Mouse (Mus musculus): ENCODE measurements around the gene Gm13288. TPM values are rescaled to one million over a fixed set of nuclear protein-coding genes. Genes with fewer than 3 reads are reported as not detected.
"Not testable (repeated sequence)": the region's sequence is repeated elsewhere in the genome, so short reads cannot be mapped to it uniquely, and the experiment has no call there.

The Gm13288 gene
- polyA plus RNA-seq, 1 experiment from 2014 or later: 0.08 TPM

DNA sequence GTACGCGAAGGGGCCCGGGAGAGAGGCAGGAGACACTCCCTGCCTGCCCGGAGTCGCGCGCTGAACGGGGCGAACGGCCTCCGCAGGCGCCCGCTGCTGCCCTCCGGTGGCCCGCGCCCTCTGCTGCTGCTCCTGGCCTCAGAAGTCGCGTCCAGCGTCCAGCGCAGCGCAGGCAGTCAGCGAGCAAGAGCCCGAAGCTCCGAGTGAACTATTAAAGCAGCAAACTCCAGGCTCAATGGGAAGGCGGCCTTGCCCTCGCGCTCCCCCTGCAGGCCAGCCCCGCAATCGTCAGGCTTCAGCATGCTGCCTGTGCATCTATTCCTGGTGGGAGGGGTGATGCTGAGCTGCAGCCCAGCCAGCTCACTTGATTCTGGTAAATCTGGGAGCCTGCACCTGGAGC lies 25.8 kb upstream of the Gm13288 start, which contains the start of gene Gm13272:
TSS of gene Gm13272 (plus strand) at position 301 of the 400 bp plus-strand sequence.
- H3K9ac ChIP-seq (replicated peaks); H3K9me3 ChIP-seq; H3K27ac ChIP-seq; ATAC-seq (ENCODE audit: insufficient number of reproducible peaks, insufficient read depth, low FRiP score, low TSS enrichment, low read depth); H3K4me1 ChIP-seq (replicated peaks); H3K36me3 ChIP-seq; H3K4me2 ChIP-seq; H3K4me3 ChIP-seq (replicated peaks); H3K27me3 ChIP-seq: not testable (repeated sequence)
- no CpG with 5 or more reads among the region's 29 CpGs for WGBS

DNA sequence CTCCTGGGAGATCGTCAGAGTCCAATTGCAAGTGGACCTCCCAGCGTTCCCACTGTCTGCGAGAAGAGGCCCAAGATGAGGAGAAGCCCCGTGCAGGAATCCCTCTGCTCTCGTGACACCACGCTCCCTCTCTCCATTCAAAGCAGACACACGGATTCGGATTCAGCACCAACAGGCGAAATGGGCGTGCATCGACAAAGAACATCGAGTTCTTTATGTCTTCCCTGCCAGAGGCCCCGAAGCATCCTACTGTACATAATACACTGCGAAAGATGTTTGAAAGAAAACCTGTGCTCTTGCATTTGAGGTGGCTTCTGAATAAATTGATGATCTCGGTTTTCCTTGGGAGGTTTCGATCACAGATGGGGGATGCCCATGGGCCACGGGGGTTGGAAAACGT lies 25.0 kb upstream of the Gm13288 start:
- H3K27me3 ChIP-seq; H3K9me3 ChIP-seq; H3K4me1 ChIP-seq (replicated peaks); H3K4me2 ChIP-seq; ATAC-seq (ENCODE audit: insufficient number of reproducible peaks, insufficient read depth, low FRiP score, low TSS enrichment, low read depth); H3K36me3 ChIP-seq; H3K27ac ChIP-seq; H3K9ac ChIP-seq (replicated peaks); H3K4me3 ChIP-seq (replicated peaks): not testable (repeated sequence)
- 53% methylated on average over 16 of the region's 18 CpGs for WGBS

DNA sequence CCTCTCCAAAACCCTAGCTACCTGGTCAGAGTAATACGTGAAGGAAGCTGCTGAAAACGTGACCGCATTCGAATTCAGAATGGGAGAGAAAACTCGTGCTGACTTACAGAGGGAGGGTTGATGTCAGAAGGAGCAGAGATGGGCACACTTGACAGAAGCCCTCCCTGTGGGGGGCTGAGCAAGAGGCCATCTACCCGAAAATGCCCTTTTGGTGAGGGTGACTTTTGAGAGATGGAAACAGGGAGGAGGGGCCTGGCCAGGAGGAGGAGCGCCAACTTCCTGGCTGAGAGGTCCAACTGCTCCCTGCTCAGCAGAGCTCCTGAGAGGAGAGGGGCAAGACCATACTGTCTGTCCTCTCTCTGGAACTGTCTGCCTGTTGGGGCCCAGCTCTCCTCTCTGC lies 23.5 kb upstream of the Gm13288 start, which contains the start of gene Ifnz:
TSS of gene Ifnz (plus strand) at position 301 of the 400 bp plus-strand sequence.
- H3K27ac ChIP-seq; ATAC-seq (ENCODE audit: insufficient number of reproducible peaks, insufficient read depth, low FRiP score, low TSS enrichment, low read depth); H3K4me1 ChIP-seq (replicated peaks); H3K9me3 ChIP-seq; H3K36me3 ChIP-seq; H3K27me3 ChIP-seq; H3K9ac ChIP-seq (replicated peaks): not testable (repeated sequence)
- 12% methylated on average over 5 of the region's 7 CpGs for WGBS
- Histone ChIP-seq H3K4me3 (replicated peaks) (peak within 1 kb of the TSS; percentile 25; the same call in 1 of the 2 replicates), H3K4me2 (peak within 1 kb of the TSS; percentile 45)

DNA sequence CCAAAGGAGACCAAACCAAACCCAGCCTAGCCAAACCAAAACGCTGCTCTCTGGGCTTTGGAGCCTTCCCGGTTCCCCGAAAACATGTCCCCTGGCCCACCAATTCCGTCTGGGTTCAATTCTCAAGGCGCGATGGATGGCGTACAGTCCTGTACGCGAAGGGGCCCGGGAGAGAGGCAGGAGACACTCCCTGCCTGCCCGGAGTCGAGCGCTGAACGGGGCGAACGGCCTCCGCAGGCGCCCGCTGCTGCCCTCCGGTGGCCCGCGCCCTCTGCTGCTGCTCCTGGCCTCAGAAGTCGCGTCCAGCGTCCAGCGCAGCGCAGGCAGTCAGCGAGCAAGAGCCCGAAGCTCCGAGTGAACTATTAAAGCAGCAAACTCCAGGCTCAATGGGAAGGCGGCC lies 23.0 kb upstream of the Gm13288 start:
- not testable (repeated sequence) for H3K4me1 ChIP-seq (replicated peaks); ATAC-seq (ENCODE audit: insufficient number of reproducible peaks, insufficient read depth, low FRiP score, low TSS enrichment, low read depth); H3K36me3 ChIP-seq; H3K9me3 ChIP-seq; H3K9ac ChIP-seq (replicated peaks); H3K27ac ChIP-seq; H3K27me3 ChIP-seq
- H3K4me2 ChIP-seq: peak overlapping the region; percentile 45
- H3K4me3 ChIP-seq (replicated peaks): peak overlapping the region; percentile 25; the same call in 1 of the 2 replicates
- 2% methylated on average over 19 of the region's 31 CpGs for WGBS

DNA sequence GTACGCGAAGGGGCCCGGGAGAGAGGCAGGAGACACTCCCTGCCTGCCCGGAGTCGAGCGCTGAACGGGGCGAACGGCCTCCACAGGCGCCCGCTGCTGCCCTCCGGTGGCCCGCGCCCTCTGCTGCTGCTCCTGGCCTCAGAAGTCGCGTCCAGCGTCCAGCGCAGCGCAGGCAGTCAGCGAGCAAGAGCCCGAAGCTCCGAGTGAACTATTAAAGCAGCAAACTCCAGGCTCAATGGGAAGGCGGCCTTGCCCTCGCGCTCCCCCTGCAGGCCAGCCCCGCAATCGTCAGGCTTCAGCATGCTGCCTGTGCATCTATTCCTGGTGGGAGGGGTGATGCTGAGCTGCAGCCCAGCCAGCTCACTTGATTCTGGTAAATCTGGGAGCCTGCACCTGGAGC lies 19.9 kb upstream of the Gm13288 start, which contains the start of gene Gm13276:
TSS of gene Gm13276 (plus strand) at position 301 of the 400 bp plus-strand sequence.
- not testable (repeated sequence) for H3K4me1 ChIP-seq (replicated peaks); H3K27me3 ChIP-seq; H3K4me2 ChIP-seq; H3K9ac ChIP-seq (replicated peaks); H3K36me3 ChIP-seq; ATAC-seq (ENCODE audit: insufficient number of reproducible peaks, insufficient read depth, low FRiP score, low TSS enrichment, low read depth); H3K27ac ChIP-seq; H3K9me3 ChIP-seq; H3K4me3 ChIP-seq (replicated peaks)
- WGBS: no CpG with 5 or more reads among the region's 27 CpGs

DNA sequence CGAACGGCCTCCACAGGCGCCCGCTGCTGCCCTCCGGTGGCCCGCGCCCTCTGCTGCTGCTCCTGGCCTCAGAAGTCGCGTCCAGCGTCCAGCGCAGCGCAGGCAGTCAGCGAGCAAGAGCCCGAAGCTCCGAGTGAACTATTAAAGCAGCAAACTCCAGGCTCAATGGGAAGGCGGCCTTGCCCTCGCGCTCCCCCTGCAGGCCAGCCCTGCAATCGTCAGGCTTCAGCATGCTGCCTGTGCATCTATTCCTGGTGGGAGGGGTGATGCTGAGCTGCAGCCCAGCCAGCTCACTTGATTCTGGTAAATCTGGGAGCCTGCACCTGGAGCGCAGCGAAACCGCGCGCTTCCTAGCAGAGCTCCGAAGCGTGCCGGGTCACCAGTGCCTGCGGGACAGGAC lies 16.9 kb upstream of the Gm13288 start, which contains the start of gene Gm13277:
TSS of gene Gm13277 (plus strand) at position 231 of the 400 bp plus-strand sequence.
- not testable (repeated sequence) for H3K9me3 ChIP-seq; H3K4me2 ChIP-seq; H3K4me3 ChIP-seq (replicated peaks); H3K4me1 ChIP-seq (replicated peaks); H3K27me3 ChIP-seq; H3K27ac ChIP-seq; H3K9ac ChIP-seq (replicated peaks); ATAC-seq (ENCODE audit: insufficient number of reproducible peaks, insufficient read depth, low FRiP score, low TSS enrichment, low read depth); H3K36me3 ChIP-seq
- 0% methylated on average over 4 of the region's 28 CpGs for WGBS

DNA sequence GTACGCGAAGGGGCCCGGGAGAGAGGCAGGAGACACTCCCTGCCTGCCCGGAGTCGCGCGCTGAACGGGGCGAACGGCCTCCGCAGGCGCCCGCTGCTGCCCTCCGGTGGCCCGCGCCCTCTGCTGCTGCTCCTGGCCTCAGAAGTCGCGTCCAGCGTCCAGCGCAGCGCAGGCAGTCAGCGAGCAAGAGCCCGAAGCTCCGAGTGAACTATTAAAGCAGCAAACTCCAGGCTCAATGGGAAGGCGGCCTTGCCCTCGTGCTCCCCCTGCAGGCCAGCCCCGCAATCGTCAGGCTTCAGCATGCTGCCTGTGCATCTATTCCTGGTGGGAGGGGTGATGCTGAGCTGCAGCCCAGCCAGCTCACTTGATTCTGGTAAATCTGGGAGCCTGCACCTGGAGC lies 14.1 kb upstream of the Gm13288 start, which contains the start of gene Gm13278:
TSS of gene Gm13278 (plus strand) at position 301 of the 400 bp plus-strand sequence.
- ATAC-seq (ENCODE audit: insufficient number of reproducible peaks, insufficient read depth, low FRiP score, low TSS enrichment, low read depth); H3K27me3 ChIP-seq; H3K4me1 ChIP-seq (replicated peaks); H3K36me3 ChIP-seq; H3K27ac ChIP-seq; H3K4me2 ChIP-seq; H3K9ac ChIP-seq (replicated peaks); H3K4me3 ChIP-seq (replicated peaks); H3K9me3 ChIP-seq: not testable (repeated sequence)
- WGBS: no CpG with 5 or more reads among the region's 28 CpGs

DNA sequence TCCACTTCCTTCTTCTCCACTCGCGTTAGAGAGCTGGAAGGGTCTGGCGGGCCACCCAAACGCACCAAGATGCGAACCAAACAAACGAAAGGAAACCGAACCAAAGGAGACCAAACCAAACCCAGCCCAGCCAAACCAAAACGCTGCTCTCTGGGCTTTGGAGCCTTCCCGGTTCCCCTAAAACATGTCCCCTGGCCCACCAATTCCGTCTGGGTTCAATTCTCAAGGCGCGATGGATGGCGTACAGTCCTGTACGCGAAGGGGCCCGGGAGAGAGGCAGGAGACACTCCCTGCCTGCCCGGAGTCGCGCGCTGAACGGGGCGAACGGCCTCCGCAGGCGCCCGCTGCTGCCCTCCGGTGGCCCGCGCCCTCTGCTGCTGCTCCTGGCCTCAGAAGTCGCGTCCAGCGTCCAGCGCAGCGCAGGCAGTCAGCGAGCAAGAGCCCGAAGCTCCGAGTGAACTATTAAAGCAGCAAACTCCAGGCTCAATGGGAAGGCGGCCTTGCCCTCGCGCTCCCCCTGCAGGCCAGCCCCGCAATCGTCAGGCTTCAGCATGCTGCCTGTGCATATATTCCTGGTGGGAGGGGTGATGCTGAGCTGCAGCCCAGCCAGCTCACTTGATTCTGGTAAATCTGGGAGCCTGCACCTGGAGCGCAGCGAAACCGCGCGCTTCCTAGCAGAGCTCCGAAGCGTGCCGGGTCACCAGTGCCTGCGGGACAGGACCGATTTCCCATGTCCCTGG lies 11.2 kb upstream of the Gm13288 start, which contains the start of gene Gm13275:
TSS of gene Gm13275 (plus strand) at position 552 of the 740 bp plus-strand sequence.
- H3K27ac ChIP-seq; H3K27me3 ChIP-seq; H3K4me2 ChIP-seq; H3K9ac ChIP-seq (replicated peaks); H3K9me3 ChIP-seq; H3K4me3 ChIP-seq (replicated peaks); ATAC-seq (ENCODE audit: insufficient number of reproducible peaks, insufficient read depth, low FRiP score, low TSS enrichment, low read depth); H3K36me3 ChIP-seq; H3K4me1 ChIP-seq (replicated peaks): not testable (repeated sequence)
- 0% methylated on average over 18 of the region's 52 CpGs for WGBS

DNA sequence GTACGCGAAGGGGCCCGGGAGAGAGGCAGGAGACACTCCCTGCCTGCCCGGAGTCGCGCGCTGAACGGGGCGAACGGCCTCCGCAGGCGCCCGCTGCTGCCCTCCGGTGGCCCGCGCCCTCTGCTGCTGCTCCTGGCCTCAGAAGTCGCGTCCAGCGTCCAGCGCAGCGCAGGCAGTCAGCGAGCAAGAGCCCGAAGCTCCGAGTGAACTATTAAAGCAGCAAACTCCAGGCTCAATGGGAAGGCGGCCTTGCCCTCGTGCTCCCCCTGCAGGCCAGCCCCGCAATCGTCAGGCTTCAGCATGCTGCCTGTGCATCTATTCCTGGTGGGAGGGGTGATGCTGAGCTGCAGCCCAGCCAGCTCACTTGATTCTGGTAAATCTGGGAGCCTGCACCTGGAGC lies 8.2 kb upstream of the Gm13288 start, which contains the start of gene Gm13279:
TSS of gene Gm13279 (plus strand) at position 301 of the 400 bp plus-strand sequence.
- H3K4me2 ChIP-seq; H3K4me3 ChIP-seq (replicated peaks); ATAC-seq (ENCODE audit: insufficient number of reproducible peaks, insufficient read depth, low FRiP score, low TSS enrichment, low read depth); H3K27me3 ChIP-seq; H3K4me1 ChIP-seq (replicated peaks); H3K27ac ChIP-seq; H3K9ac ChIP-seq (replicated peaks); H3K9me3 ChIP-seq; H3K36me3 ChIP-seq: not testable (repeated sequence)
- WGBS: no CpG with 5 or more reads among the region's 28 CpGs

DNA sequence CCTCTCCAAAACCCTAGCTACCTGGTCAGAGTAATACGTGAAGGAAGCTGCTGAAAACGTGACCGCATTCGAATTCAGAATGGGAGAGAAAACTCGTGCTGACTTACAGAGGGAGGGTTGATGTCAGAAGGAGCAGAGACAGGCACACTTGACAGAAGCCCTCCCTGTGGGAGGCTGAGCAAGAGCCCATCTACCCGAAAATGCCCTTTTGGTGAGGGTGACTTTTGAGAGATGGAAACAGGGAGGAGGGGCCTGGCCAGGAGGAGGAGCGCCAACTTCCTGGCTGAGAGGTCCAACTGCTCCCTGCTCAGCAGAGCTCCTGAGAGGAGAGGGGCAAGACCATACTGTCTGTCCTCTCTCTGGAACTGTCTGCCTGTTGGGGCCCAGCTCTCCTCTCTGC lies 6.0 kb upstream of the Gm13288 start, which contains the start of gene Gm13285:
TSS of gene Gm13285 (plus strand) at position 301 of the 400 bp plus-strand sequence.
- not testable (repeated sequence) for H3K4me1 ChIP-seq (replicated peaks)

DNA sequence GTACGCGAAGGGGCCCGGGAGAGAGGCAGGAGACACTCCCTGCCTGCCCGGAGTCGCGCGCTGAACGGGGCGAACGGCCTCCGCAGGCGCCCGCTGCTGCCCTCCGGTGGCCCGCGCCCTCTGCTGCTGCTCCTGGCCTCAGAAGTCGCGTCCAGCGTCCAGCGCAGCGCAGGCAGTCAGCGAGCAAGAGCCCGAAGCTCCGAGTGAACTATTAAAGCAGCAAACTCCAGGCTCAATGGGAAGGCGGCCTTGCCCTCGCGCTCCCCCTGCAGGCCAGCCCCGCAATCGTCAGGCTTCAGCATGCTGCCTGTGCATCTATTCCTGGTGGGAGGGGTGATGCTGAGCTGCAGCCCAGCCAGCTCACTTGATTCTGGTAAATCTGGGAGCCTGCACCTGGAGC lies 2.4 kb upstream of the Gm13288 start, which contains the start of gene Gm13287:
TSS of gene Gm13287 (plus strand) at position 301 of the 400 bp plus-strand sequence.
- H3K4me3 ChIP-seq (replicated peaks); H3K4me1 ChIP-seq (replicated peaks); H3K27me3 ChIP-seq; H3K9ac ChIP-seq (replicated peaks); H3K9me3 ChIP-seq; H3K36me3 ChIP-seq; ATAC-seq (ENCODE audit: insufficient number of reproducible peaks, insufficient read depth, low FRiP score, low TSS enrichment, low read depth); H3K27ac ChIP-seq: not testable (repeated sequence)
- whole genome bisulfite sequencing: no CpG with 5 or more reads among the region's 29 CpGs
- peak within 1 kb of the TSS; percentile 19; the same call in 1 of the 2 replicates for H3K4me2 ChIP-seq

More for the DNA sequence above, 6.0 kb upstream of the Gm13288 start, which contains the start of gene Gm13285:
- not testable (repeated sequence) for H3K9ac ChIP-seq (replicated peaks); H3K4me3 ChIP-seq (replicated peaks); ATAC-seq (ENCODE audit: insufficient number of reproducible peaks, insufficient read depth, low FRiP score, low TSS enrichment, low read depth); H3K36me3 ChIP-seq; H3K27ac ChIP-seq; H3K9me3 ChIP-seq; H3K27me3 ChIP-seq; H3K4me2 ChIP-seq
- 11% methylated on average over 5 of the region's 7 CpGs for WGBS
